8 mouse cellular contexts compared by ENCODE assay signal in the genomic region with DNA sequence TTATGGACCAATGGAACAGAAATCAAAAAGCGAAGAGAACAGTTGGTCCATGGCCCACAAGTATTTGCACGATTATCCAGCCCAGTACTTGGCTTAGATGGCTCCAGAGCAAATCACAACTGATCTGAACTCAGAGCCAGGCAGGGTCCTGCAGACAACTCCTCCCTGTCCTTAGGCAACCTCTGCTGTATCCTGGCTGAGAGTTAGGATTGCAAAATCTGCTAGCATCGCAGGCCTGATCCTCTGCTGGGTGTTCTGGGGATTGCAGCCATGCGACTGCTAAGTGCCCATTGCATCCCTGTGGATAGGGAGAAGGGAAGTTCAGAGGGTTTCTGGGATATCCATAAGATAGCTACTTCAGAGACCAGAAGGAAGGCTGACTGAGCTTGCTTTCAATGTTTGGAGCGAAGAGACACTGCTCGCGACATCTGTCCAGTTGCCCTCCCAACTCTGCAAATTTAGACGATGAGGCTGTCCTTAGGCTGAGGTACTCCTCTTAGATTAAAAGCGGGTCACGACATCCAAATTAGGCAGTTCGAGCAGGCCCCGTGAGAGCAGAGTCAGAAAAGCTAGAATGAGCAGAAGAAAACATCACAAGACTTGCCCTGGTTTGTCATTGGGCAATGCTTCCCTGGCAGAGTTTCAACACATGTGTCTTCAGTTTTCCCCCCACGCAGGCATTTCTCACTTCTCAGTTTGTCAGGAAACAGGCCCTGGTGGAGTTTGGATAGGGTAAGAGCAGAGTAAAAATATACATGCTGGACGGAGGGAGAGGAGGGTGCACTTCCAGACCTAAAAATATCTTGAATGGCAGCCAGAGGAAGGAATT. TPM values are rescaled to one million over a fixed set of nuclear protein-coding genes. Genes with fewer than 3 reads are reported as not detected.
DNase-seq lines count a peak whose midpoint lies in the region; ATAC-seq and TF ChIP-seq lines count a peak whose summit lies in the region.

No protein-coding gene starts in this region.

- no peaks in the 10 kb centered on the region for H3K27me3 ChIP-seq in spleen, adult 2 months (ENCODE audit: control insufficient read depth, insufficient read depth, low read length)
- H3K27me3 ChIP-seq in lung, embryonic 14.5 days (ENCODE audit: insufficient read depth, low read length), result no peaks in the 10 kb centered on the region

- H3K4me2 ChIP-seq in lung, embryonic 14.5 days, result peak overlapping the region; percentile 10; the same call in 1 of the 2 replicates

- no peak for TF ChIP-seq POLR2A in spleen, adult 2 months (IDR thresholded peaks at IDR 0.05; ENCODE audit: low read depth, low read length)

- no peaks in the 10 kb centered on the region; the same call in 1 of the 2 replicates for H3K4me1 ChIP-seq in spleen, adult 2 months (ENCODE audit: control insufficient read depth, insufficient read depth, insufficient read length)
- peaks cover 22% of the 10 kb centered on the region for H3K4me1 ChIP-seq in lung, embryonic 14.5 days (ENCODE audit: insufficient read depth)

- H3K9ac ChIP-seq in lung, embryonic 14.5 days, result no peak overlapping the region

- ATAC-seq in common myeloid progenitor, adult 5-6 weeks (replicated peaks; ENCODE audit: low read depth, poor library complexity, severe bottlenecking), result peak; percentile 79
- ATAC-seq in lung, embryonic 14.5 days (ENCODE audit: insufficient read depth), result peak; percentile 87
- no peak for ATAC-seq in megakaryocyte-erythroid progenitor cell, adult 5-6 weeks (replicated peaks; ENCODE audit: low FRiP score, low TSS enrichment, poor library complexity, severe bottlenecking)

- TF ChIP-seq CTCF in spleen, adult 2 months (IDR thresholded peaks at IDR 0.05; ENCODE audit: extremely low read depth, insufficient read depth, insufficient read length, insufficient replicate concordance), result no peak
- peak; percentile 78 for TF ChIP-seq CTCF in lung, embryonic 14.5 days (IDR thresholded peaks at IDR 0.05; ENCODE audit: low read depth)

- peak overlapping the region; percentile 50 for H3K27ac ChIP-seq in spleen, adult 2 months (ENCODE audit: insufficient read depth, low read length)
- H3K27ac ChIP-seq in lung, embryonic 14.5 days (ENCODE audit: low read depth), result peak overlapping the region; percentile 85

- H3K36me3 ChIP-seq in spleen, adult 2 months (ENCODE audit: control insufficient read depth, insufficient read depth, low read length), result no peaks in the 10 kb centered on the region
- peaks cover 41% of the 10 kb centered on the region for H3K36me3 ChIP-seq in lung, embryonic 14.5 days (ENCODE audit: insufficient read depth)

- no peak for DNase-seq in spleen, adult 2 months (ENCODE audit: low read depth in 1 of 2, low spot score in 2 of 2)
- DNase-seq in spleen, adult 12 weeks (ENCODE audit: low spot score), result no peak
- DNase-seq in heart, adult 8-10 months (ENCODE audit: low spot score), result peak; percentile 89
- DNase-seq in kidney, postnatal 14 days, result peak; percentile 76
- peak; percentile 92 for DNase-seq in lung, embryonic 14.5 days
- peak; percentile 19 for DNase-seq in testis, postnatal 14 days (ENCODE audit: low spot score)

- H3K4me3 ChIP-seq in spleen, adult 2 months (ENCODE audit: extremely low read depth, insufficient read depth, insufficient read length), result no peak overlapping the region
- H3K4me3 ChIP-seq in lung, embryonic 14.5 days (ENCODE audit: low read depth, low read length), result no peak overlapping the region

- WGBS in spleen, adult 2 months, result 44% methylated on average over 14 of the region's 14 CpGs
- WGBS in lung, embryonic 14.5 days, result 39% methylated on average over 14 of the region's 14 CpGs

- H3K9me3 ChIP-seq in lung, embryonic 14.5 days (ENCODE audit: low read depth, low read length), result no peaks in the 10 kb centered on the region

RNA-seq across cellular contexts. Expression of gene Naa20, which starts 13.7 kb away (rescaled TPM):
- 7.9 and 10.1 TPM in 2 replicates for polyA plus RNA-seq in spleen, adult 2 months (2012; rRNA removed)
- total RNA-seq in common myeloid progenitor, adult 5-6 weeks (2017), result 69.9 and 75.7 TPM in 2 replicates
- total RNA-seq in heart, adult 8-10 months (2022), result 10 to 100 TPM; 73.0 to 85.8 (median 80.3) TPM
- polyA plus RNA-seq in lung, embryonic 14.5 days (2014; fragmentation: Nextera tagmentation; extraction: Ambion mirVana), result 176 and 188 TPM in 2 replicates
- total RNA-seq in megakaryocyte-erythroid progenitor cell, adult 5-6 weeks (2014; fragmentation: Nextera tagmentation), result 60.2 and 63.9 TPM in 2 replicates
- 55.0 and 65.7 TPM in 2 replicates for total RNA-seq in megakaryocyte-erythroid progenitor cell, adult 5-6 weeks (2017)

RNA-seq across cellular contexts. Expression of gene Cfap61, which starts 46.4 kb away (rescaled TPM):
- polyA plus RNA-seq in spleen, adult 2 months (2012; rRNA removed), result 0.40 and 0.62 TPM in 2 replicates
- total RNA-seq in common myeloid progenitor, adult 5-6 weeks (2017), result 0.34 TPM in 1 of 2 replicates, not detected in the other
- total RNA-seq in heart, adult 8-10 months (2022), result 1 to 10 TPM in 3 of 4 experiments, under 1 TPM in 1; 0.92 to 2.5 (median 1.7) TPM
- 0.11 TPM in 1 of 2 replicates, not detected in the other for polyA plus RNA-seq in lung, embryonic 14.5 days (2014; fragmentation: Nextera tagmentation; extraction: Ambion mirVana)
- total RNA-seq in megakaryocyte-erythroid progenitor cell, adult 5-6 weeks (2014; fragmentation: Nextera tagmentation), result not detected in 2 replicates
- total RNA-seq in megakaryocyte-erythroid progenitor cell, adult 5-6 weeks (2017), result not detected in 2 replicates

RNA-seq across cellular contexts. Expression of gene Crnkl1, which starts 46.7 kb away (rescaled TPM):
- 10.1 and 12.0 TPM in 2 replicates for polyA plus RNA-seq in spleen, adult 2 months (2012; rRNA removed)
- 56.3 and 78.7 TPM in 2 replicates for total RNA-seq in common myeloid progenitor, adult 5-6 weeks (2017)
- 10 to 100 TPM; 16.6 to 23.3 (median 20.5) TPM for total RNA-seq in heart, adult 8-10 months (2022)
- 29.3 and 31.3 TPM in 2 replicates for polyA plus RNA-seq in lung, embryonic 14.5 days (2014; fragmentation: Nextera tagmentation; extraction: Ambion mirVana)
- 27.6 and 33.1 TPM in 2 replicates for total RNA-seq in megakaryocyte-erythroid progenitor cell, adult 5-6 weeks (2014; fragmentation: Nextera tagmentation)
- total RNA-seq in megakaryocyte-erythroid progenitor cell, adult 5-6 weeks (2017), result 86.4 and 91.4 TPM in 2 replicates

Comparison
In these comparisons a context has a peak if more than half of its experiments do, and no peak if none do; other contexts are left out.
1. DNase-seq: peak in heart, adult 8-10 months (single experiment), kidney, postnatal 14 days (single experiment), lung, embryonic 14.5 days (single experiment) and testis, postnatal 14 days (single experiment); none in spleen, adult 2 months (0 of 2) and spleen, adult 12 weeks (single experiment).